Mouse (Mus musculus) CH12.LX (cell line): ENCODE measurements around the gene A630001G21Rik. TPM values are rescaled to one million over a fixed set of nuclear protein-coding genes. Genes with fewer than 3 reads are reported as not detected.

Source experiments
- DNase-seq: peaks from one replicate; pipeline ENCODE4 v3.0.0-alpha.2; 2013; ENCODE audit errors: extremely low read depth
- H3K27ac ChIP-seq: 2 replicates; pipeline ENCODE4 v1.5.1; 2012; ENCODE audit warnings: low read depth, mild to moderate bottlenecking, control low read depth, moderate library complexity; ENCODE audit not compliant: insufficient read depth
- H3K27me3 ChIP-seq: replicated peaks from 2 replicates; pipeline ENCODE3; 2012; ENCODE audit warnings: inconsistent platforms
- H3K36me3 ChIP-seq, 2 experiments: replicated peaks in 1 of 2; 2 replicates each; pipeline versions ENCODE3 to v1.6.1; 2012; ENCODE audit warnings: inconsistent platforms in 1 of 2, low read length in 1 of 2, mild to moderate bottlenecking in 1 of 2, mixed read lengths in 1 of 2, moderate library complexity in 1 of 2; ENCODE audit not compliant: control insufficient read depth in 1 of 2, insufficient read depth in 1 of 2
- H3K4me1 ChIP-seq, 2 experiments: 2 replicates each; pipeline ENCODE4 v1.6.1; 2012; ENCODE audit warnings: inconsistent platforms in 1 of 2, moderate library complexity in 1 of 2; ENCODE audit not compliant: insufficient read depth in 2 of 2, control insufficient read depth in 1 of 2
- H3K4me2 ChIP-seq: 2 replicates; pipeline ENCODE4 v1.6.1; 2012; ENCODE audit warnings: low read depth, mild to moderate bottlenecking, control low read depth; ENCODE audit not compliant: poor library complexity, insufficient read depth, severe bottlenecking
- H3K4me3 ChIP-seq, 3 experiments: fragments of 150-350 bp in 1 of 3; sonication (generic) in 1 of 3; replicated peaks in 1 of 3; 2 replicates each; pipeline versions ENCODE3 to v1.5.1; 2011 to 2012; ENCODE audit warnings: low read depth in 2 of 3, low read length in 2 of 3, mild to moderate bottlenecking in 2 of 3, moderate library complexity in 2 of 3, control low read depth in 1 of 3, improper control_type of control experiment in 1 of 3, inconsistent platforms in 1 of 3, mixed read lengths in 1 of 3; ENCODE audit not compliant: poor library complexity in 1 of 3
- H3K79me2 ChIP-seq: replicated peaks from 2 replicates; pipeline ENCODE4 v1.6.1; 2012; ENCODE audit warnings: mild to moderate bottlenecking, moderate library complexity; ENCODE audit not compliant: control insufficient read depth, poor library complexity, insufficient read depth, severe bottlenecking; ENCODE audit errors: extremely low read depth
- H3K9ac ChIP-seq: 2 replicates; pipeline ENCODE4 v1.6.1; 2012; ENCODE audit warnings: low read depth, mild to moderate bottlenecking, control low read depth, moderate library complexity; ENCODE audit not compliant: insufficient read depth
- H3K9me3 ChIP-seq: replicated peaks from 2 replicates; pipeline ENCODE3; 2012; ENCODE audit warnings: low read length, inconsistent platforms, mixed read lengths
- BHLHE40 ChIP-seq: IDR thresholded peaks from 2 replicates; pipeline ENCODE4 v1.6.1; 2011; ENCODE audit warnings: mild to moderate bottlenecking, low read depth, low read length, improper control_type of control experiment
- CHD1 ChIP-seq: IDR thresholded peaks from 2 replicates; pipeline ENCODE4 v1.6.1; 2012; ENCODE audit warnings: low read depth, low read length, improper control_type of control experiment, inconsistent platforms
- CTCF ChIP-seq, 2 experiments: IDR thresholded peaks in 1 of 2; conservative IDR thresholded peaks in 1 of 2; 2 replicates each; pipeline ENCODE4 v1.5.1; 2011 to 2012; ENCODE audit warnings: low read depth in 2 of 2, low read length in 2 of 2, improper control_type of control experiment in 1 of 2, inconsistent platforms in 1 of 2, mild to moderate bottlenecking in 1 of 2, moderate library complexity in 1 of 2
- E2F4 ChIP-seq: IDR thresholded peaks from 2 replicates; pipeline ENCODE4 v1.6.1; 2011; ENCODE audit warnings: low read depth, low read length, improper control_type of control experiment; ENCODE audit not compliant: insufficient replicate concordance
- ETS1 ChIP-seq: conservative IDR thresholded peaks from 2 replicates; pipeline ENCODE4 v1.6.1; 2012; ENCODE audit warnings: low read depth, mild to moderate bottlenecking, inconsistent platforms, low read length, improper control_type of control experiment, moderate library complexity
- JUN ChIP-seq: IDR thresholded peaks from 2 replicates; pipeline ENCODE4 v1.6.1; 2011; ENCODE audit warnings: low read depth, mild to moderate bottlenecking, low read length, improper control_type of control experiment, moderate library complexity; ENCODE audit not compliant: insufficient read depth
- MAX ChIP-seq: IDR thresholded peaks from 2 replicates; pipeline ENCODE4 v1.6.1; 2011; ENCODE audit warnings: low read length, improper control_type of control experiment
- MEF2A ChIP-seq: IDR thresholded peaks from 2 replicates; pipeline ENCODE4 v1.6.1; 2014; ENCODE audit warnings: low read depth, mild to moderate bottlenecking, inconsistent platforms, low read length, improper control_type of control experiment, borderline replicate concordance
- MXI1 ChIP-seq: IDR thresholded peaks from 2 replicates; pipeline ENCODE4 v1.6.1; 2011; ENCODE audit warnings: mild to moderate bottlenecking, low read depth, low read length, improper control_type of control experiment
- NELFE ChIP-seq: IDR thresholded peaks from 2 replicates; pipeline ENCODE4 v1.6.1; 2011; ENCODE audit warnings: low read depth, low read length, improper control_type of control experiment
- NRF1 ChIP-seq: IDR thresholded peaks from 2 replicates; pipeline ENCODE4 v1.6.1; 2014; ENCODE audit warnings: low read depth, mild to moderate bottlenecking, inconsistent platforms, low read length, improper control_type of control experiment, moderate library complexity
- PAX5 ChIP-seq: IDR thresholded peaks from 2 replicates; pipeline ENCODE4 v1.6.1; 2012; ENCODE audit warnings: low read length, inconsistent platforms, mixed read lengths
- POLR2A ChIP-seq: IDR thresholded peaks from 2 replicates; pipeline ENCODE4 v1.6.1; 2011; ENCODE audit warnings: low read depth, mild to moderate bottlenecking, improper control_type of control experiment, low read length
- POLR2AphosphoS2 ChIP-seq: IDR thresholded peaks from 2 replicates; pipeline ENCODE4 v1.6.1; 2011; ENCODE audit warnings: low read depth, low read length, improper control_type of control experiment
- RAD21 ChIP-seq: IDR thresholded peaks from 2 replicates; pipeline ENCODE4 v1.6.1; 2011; ENCODE audit warnings: low read depth, mild to moderate bottlenecking, low read length, improper control_type of control experiment, moderate library complexity
- RCOR1 ChIP-seq: conservative IDR thresholded peaks from 2 replicates; pipeline ENCODE4 v1.6.1; 2012; ENCODE audit warnings: low read depth, mild to moderate bottlenecking, inconsistent platforms, low read length, improper control_type of control experiment
- SIN3A ChIP-seq: IDR thresholded peaks from 2 replicates; pipeline ENCODE4 v1.6.1; 2012; ENCODE audit warnings: low read length, improper control_type of control experiment, inconsistent platforms
- TBP ChIP-seq: conservative IDR thresholded peaks from 2 replicates; pipeline ENCODE4 v1.6.1; 2011; ENCODE audit warnings: low read depth, low read length, improper control_type of control experiment
- TCF12 ChIP-seq: IDR thresholded peaks from 2 replicates; pipeline ENCODE4 v1.6.1; 2014; ENCODE audit warnings: low read depth, mild to moderate bottlenecking, inconsistent platforms, low read length, improper control_type of control experiment
- USF2 ChIP-seq: conservative IDR thresholded peaks from 2 replicates; pipeline ENCODE4 v1.6.1; 2011; ENCODE audit warnings: low read depth, low read length, improper control_type of control experiment
- ZC3H11A ChIP-seq: IDR thresholded peaks from 2 replicates; pipeline ENCODE4 v1.6.1; 2012; ENCODE audit warnings: low read depth, mild to moderate bottlenecking, inconsistent platforms, low read length, improper control_type of control experiment
- ZKSCAN1 ChIP-seq: IDR thresholded peaks from 2 replicates; pipeline ENCODE4 v1.6.1; 2012; ENCODE audit warnings: low read depth, inconsistent platforms, low read length, improper control_type of control experiment, borderline replicate concordance
- ZMIZ1 ChIP-seq: IDR thresholded peaks from 2 replicates; pipeline ENCODE4 v1.6.1; 2012; ENCODE audit warnings: low read depth, mild to moderate bottlenecking, inconsistent platforms, low read length, improper control_type of control experiment
- ZNF384 ChIP-seq: IDR thresholded peaks from 2 replicates; pipeline ENCODE4 v1.6.1; 2012; ENCODE audit warnings: low read depth, low read length, improper control_type of control experiment, inconsistent platforms
- dilution Hi-C: fragments of 300-500 bp; cut with MboI; formaldehyde crosslinking; loops from 2 replicates; pipeline ENCODE4 v1.14.3; 2020; ENCODE audit warnings: low sequenced_read_pairs; ENCODE audit not compliant: extremely low pct_unique_long_range_greater_than_20kb, extremely low pct_ligation_motif_present
- in situ Hi-C: fragments of 300-500 bp; cut with MboI; formaldehyde crosslinking; loops from 3 replicates; pipeline ENCODE4 v1.14.3; 2019; ENCODE audit warnings: low sequenced_read_pairs, low pct_ligation_motif_present, low pct_unique_long_range_greater_than_20kb, mixed read lengths
- polyA plus RNA-seq: library from polyadenylated mRNA; unstranded; fragments of >175 nt; gene quantifications from 2 replicates; pipeline ENCODE4 v1.2.1, GENCODE M21; 2012; ENCODE audit warnings: low read depth; ENCODE audit not compliant: insufficient read length
- total RNA-seq, 2 experiments: library from RNA; depleted of rRNA; stranded (reverse); fragments of 300-350 nt in 1 of 2; fragments of >200 nt in 1 of 2; gene quantifications; 2 replicates each; pipeline ENCODE4 v1.2.3; 2012 to 2014

The A630001G21Rik gene
- total and polyA plus RNA-seq, 3 experiments: 55.8 to 151 (median 139) TPM

GRCm38 (mm10) chr1:85799776-85800175 is 21.3 kb upstream of the A630001G21Rik start:
- TF ChIP-seq ZNF384: peak; percentile 23; the same call in 1 of the 2 replicates
- TF ChIP-seq ZMIZ1: no peak
- no peak for TF ChIP-seq SIN3A
- TF ChIP-seq ZKSCAN1: no peak
- no peak for TF ChIP-seq TBP
- no peak for TF ChIP-seq JUN
- no peak for TF ChIP-seq ZC3H11A
- no peak for TF ChIP-seq E2F4
- TF ChIP-seq ETS1: no peak
- TF ChIP-seq RAD21: no peak
- peak; percentile 41 for TF ChIP-seq USF2
- no peak for TF ChIP-seq PAX5
- no peak for TF ChIP-seq POLR2AphosphoS2
- no peak for TF ChIP-seq MAX
- no peak for TF ChIP-seq RCOR1
- TF ChIP-seq CHD1: no peak
- TF ChIP-seq MXI1: no peak
- TF ChIP-seq MEF2A: no peak
- TF ChIP-seq BHLHE40: peak; percentile 76
- no peak for TF ChIP-seq NRF1
- TF ChIP-seq CTCF (conservative IDR thresholded peaks at IDR 0.05 in 1 of 2, IDR thresholded peaks at IDR 0.05 in 1 of 2; ENCODE audit: low read depth in 2 of 2, low read length in 2 of 2): no peak
- TF ChIP-seq TCF12: no peak
- no peak for TF ChIP-seq POLR2A
- no peak for TF ChIP-seq NELFE
- no peak overlapping the region for H3K4me3 ChIP-seq
- peaks cover 8 to 57% of the 10 kb centered on the region in 2 experiments for H3K36me3 ChIP-seq
- dilution Hi-C loops (no loop called here), in situ Hi-C loops (no loop called here)
- peak; percentile 24 for DNase-seq
- H3K9me3 ChIP-seq: no peaks in the 10 kb centered on the region
- peaks cover 8 to 69% of the 10 kb centered on the region in 2 experiments for H3K4me1 ChIP-seq
- H3K27me3 ChIP-seq: no peaks in the 10 kb centered on the region
- H3K4me2 ChIP-seq: no peak overlapping the region
- no peak overlapping the region for H3K9ac ChIP-seq
- H3K79me2 ChIP-seq: peaks cover 91% of the 10 kb centered on the region
- H3K27ac ChIP-seq: no peak overlapping the region

- in situ Hi-C loops: no loop called here
- H3K27me3 ChIP-seq: no peaks in the 10 kb centered on the region
- peaks cover 63% of the 10 kb centered on the region for H3K79me2 ChIP-seq
- H3K4me2 ChIP-seq: peak overlapping the region; percentile 98
- no peak for DNase-seq
- peak overlapping the region; percentile 88; the same call in 1 of the 2 replicates for H3K9ac ChIP-seq
- peak overlapping the region in 2 of 3 experiments; percentile 82 to 93 for H3K4me3 ChIP-seq
- H3K36me3 ChIP-seq: peaks cover 4 to 27% of the 10 kb centered on the region in 2 experiments
- H3K9me3 ChIP-seq: no peaks in the 10 kb centered on the region
- H3K27ac ChIP-seq: no peak overlapping the region
- TF ChIP-seq JUN: no peak
- no peak for TF ChIP-seq NRF1
- dilution Hi-C loops: no loop called here
- peaks cover 16 to 63% of the 10 kb centered on the region in 2 experiments for H3K4me1 ChIP-seq
Observed at GRCm38 (mm10) chr1:85795196-85795595, 16.8 kb upstream of the A630001G21Rik start.
